Mouse (Mus musculus) liver, postnatal 0 days (tissue): ENCODE measurements around the gene Cryaa.

Source experiments
- CTCF ChIP-seq: sonication (generic); IDR thresholded peaks from 2 replicates; pipeline ENCODE4 v1.5.1; 2016; ENCODE audit warnings: antibody characterized with exemption, low read depth
- EP300 ChIP-seq: IDR thresholded peaks from 2 replicates; pipeline ENCODE4 v1.6.1; 2016; ENCODE audit warnings: antibody characterized with exemption, low read depth, mild to moderate bottlenecking

- TF ChIP-seq CTCF (no peak), EP300 (no peak)
Measured at GRCm38 (mm10) chr17:31633007-31633406, 44.6 kb upstream of the Cryaa start.
